Mouse (Mus musculus): ENCODE data around the gene Myl6. TPM values are rescaled to one million over a fixed set of nuclear protein-coding genes. Genes with fewer than 3 reads are reported as not detected.

The Myl6 gene
- total RNA-seq, 4 experiments from 2014 or later: 555 to 620 (median 586) TPM

Small RNA genes within 50 kb of the gene (microRNA-seq; reads per million reads assigned to microRNA genes)
- 0 to 0.42 reads per million in 2 experiments for gene Mir6916
- 0 to 0.44 reads per million in 2 experiments for gene Mir8105

Other genes with a start within 250 kb of the Myl6 start
- gene Apon, start 240.0 kb downstream of the Myl6 start, total RNA-seq (2022): not detected
- gene Apof, start 225.5 kb downstream of the Myl6 start, total RNA-seq (2022): under 1 TPM in 1 of 4 experiments, not detected in 3; 0.30 TPM
- 10 to 100 TPM; 26.8 to 38.6 (median 28.2) TPM for gene Stat2, start 223.6 kb downstream of the Myl6 start, total RNA-seq (2022)
- under 1 TPM in 1 of 4 experiments, not detected in 3; 0.36 TPM for gene Il23a, start 195.4 kb downstream of the Myl6 start, total RNA-seq (2022)
- 10 to 100 TPM; 14.5 to 15.5 (median 15.3) TPM for gene Pan2, start 190.8 kb downstream of the Myl6 start, total RNA-seq (2022)
- 10 to 100 TPM; 66.6 to 76.7 (median 67.6) TPM for gene Cnpy2, start 171.7 kb downstream of the Myl6 start, total RNA-seq (2022)
- 100 to 1,000 TPM; 221 to 239 (median 230) TPM for gene Cs, start 156.4 kb downstream of the Myl6 start, total RNA-seq (2022)
- gene Coq10a, start 125.1 kb downstream of the Myl6 start, total RNA-seq (2022): 10 to 100 TPM; 59.3 to 62.4 (median 61.5) TPM
- gene Ankrd52, start 117.0 kb downstream of the Myl6 start, total RNA-seq (2022): 10 to 100 TPM; 41.2 to 49.0 (median 44.8) TPM
- gene Slc39a5, start 92.9 kb downstream of the Myl6 start, total RNA-seq (2022): under 1 TPM in 3 of 4 experiments, not detected in 1; 0.27 to 0.61 (median 0.59) TPM
- gene Nabp2, start 82.7 kb downstream of the Myl6 start, total RNA-seq (2022): 10 to 100 TPM; 90.1 to 97.4 (median 94.1) TPM
- 10 to 100 TPM; 72.2 to 79.3 (median 73.4) TPM for gene Rnf41, start 82.5 kb downstream of the Myl6 start, total RNA-seq (2022)
- 100 to 1,000 TPM; 262 to 275 (median 268) TPM for gene Smarcc2, start 34.9 kb downstream of the Myl6 start, total RNA-seq (2022)
- gene Myl6b, start 4.5 kb upstream of the Myl6 start, total RNA-seq (2022): 10 to 100 TPM; 29.9 to 33.3 (median 32.4) TPM
- 10 to 100 TPM; 11.9 to 13.7 (median 12.8) TPM for gene Esyt1, start 31.7 kb upstream of the Myl6 start, total RNA-seq (2022)
- gene Zc3h10, start 53.6 kb upstream of the Myl6 start, total RNA-seq (2022): 10 to 100 TPM; 11.7 to 16.1 (median 14.8) TPM
- gene Rpl41, start 55.2 kb upstream of the Myl6 start, total RNA-seq (2022): 1,000 to 10,000 TPM; 1,345 to 1,743 (median 1,563) TPM
- 10 to 100 TPM; 57.5 to 60.9 (median 59.4) TPM for gene Pa2g4, start 71.8 kb upstream of the Myl6 start, total RNA-seq (2022)
- gene Erbb3, start 95.5 kb upstream of the Myl6 start, total RNA-seq (2022): 1 to 10 TPM; 7.8 to 8.3 (median 8.2) TPM
- gene Rps26, start 132.6 kb upstream of the Myl6 start, total RNA-seq (2022): 100 to 1,000 TPM; 129 to 288 (median 207) TPM
- 10 to 100 TPM; 12.0 to 15.9 (median 13.8) TPM for gene Ikzf4, start 151.8 kb upstream of the Myl6 start, total RNA-seq (2022)
- gene Suox, start 179.9 kb upstream of the Myl6 start, total RNA-seq (2022): 10 to 100 TPM; 12.7 to 14.6 (median 14.0) TPM
- 100 to 1,000 TPM; 131 to 143 (median 135) TPM for gene Rab5b, start 202.1 kb upstream of the Myl6 start, total RNA-seq (2022)
- under 1 TPM; 0.40 to 0.98 (median 0.59) TPM for gene Pmel, start 210.1 kb upstream of the Myl6 start, total RNA-seq (2022)
- 1 to 10 TPM; 2.5 to 5.9 (median 3.8) TPM for gene Cdk2, start 210.9 kb upstream of the Myl6 start, total RNA-seq (2022)

Data from left cerebral cortex, adult 8-10 months (tissue).